8 mouse cellular contexts compared by ENCODE assay signal in genomic region chr11:99147920-99148289, GRCm38 (mm10). TPM values are rescaled to one million over a fixed set of nuclear protein-coding genes. Genes with fewer than 3 reads are reported as not detected.
A peak's percentile ranks its signal among the peaks of the same experiment; 100 is the strongest.
DNase-seq lines count a peak whose midpoint lies in the region; ATAC-seq lines count a peak whose summit lies in the region.

No protein-coding gene starts in this region.

- peak overlapping the region; percentile 27 for H3K9ac ChIP-seq in intestine, embryonic 14.5 days (ENCODE audit: low read length)

- peak; percentile 58 for ATAC-seq in intestine, embryonic 14.5 days (replicated peaks; ENCODE audit: low FRiP score, low TSS enrichment, low read depth)

- no peak overlapping the region for H3K4me3 ChIP-seq in intestine, embryonic 14.5 days (ENCODE audit: low read depth, low read length)

- peak overlapping the region; percentile 38 for H3K4me2 ChIP-seq in intestine, embryonic 14.5 days (ENCODE audit: low read length)

- peaks cover 48% of the 10 kb centered on the region for H3K4me1 ChIP-seq in intestine, embryonic 14.5 days (replicated peaks; ENCODE audit: control insufficient read depth, insufficient read depth, low read length)

- WGBS in intestine, embryonic 14.5 days: 26% methylated on average over 4 of the region's 4 CpGs

- DNase-seq in kidney, postnatal 10 days: peak; percentile 43
- no peak for DNase-seq in kidney, adult 11 months
- peak; percentile 73 for DNase-seq in embryo, embryonic 10.5 days (ENCODE audit: low spot score)
- DNase-seq in intestine, embryonic 14.5 days (ENCODE audit: low spot score): peak; percentile 65
- DNase-seq in retina, postnatal 1 day: peak; percentile 30
- DNase-seq in left cerebral cortex, adult 8-10 months (ENCODE audit: low spot score in 2 of 2): no peak
- no peak for DNase-seq in layer of hippocampus, postnatal 36 days
- DNase-seq in spleen, postnatal 4 days (ENCODE audit: low spot score in 2 of 2): no peak

- no peaks in the 10 kb centered on the region for H3K9me3 ChIP-seq in intestine, embryonic 14.5 days (ENCODE audit: control insufficient read depth, low read length)

- no peaks in the 10 kb centered on the region for H3K27me3 ChIP-seq in intestine, embryonic 14.5 days (replicated peaks; ENCODE audit: control insufficient read depth, insufficient read depth, low read length)

- peak overlapping the region; percentile 97 for H3K27ac ChIP-seq in intestine, embryonic 14.5 days (ENCODE audit: low read depth)

- H3K36me3 ChIP-seq in intestine, embryonic 14.5 days (ENCODE audit: control insufficient read depth, insufficient read depth, low read length): no peaks in the 10 kb centered on the region

RNA-seq across cellular contexts. Expression of gene Ccr7, which starts 7.0 kb away (rescaled TPM):
- polyA plus RNA-seq in intestine, embryonic 14.5 days (2014; fragmentation: Nextera tagmentation; extraction: Ambion mirVana): 0.35 and 0.61 TPM in 2 replicates
- under 1 TPM in 2 of 4 experiments, not detected in 2; 0.16 to 0.23 TPM for total RNA-seq in left cerebral cortex, adult 8-10 months (2022)
- not detected for total RNA-seq in layer of hippocampus, postnatal 36 days (2021)

RNA-seq across cellular contexts. Expression of gene Tns4, which starts 58.8 kb away (rescaled TPM):
- 0.70 and 0.84 TPM in 2 replicates for polyA plus RNA-seq in intestine, embryonic 14.5 days (2014; fragmentation: Nextera tagmentation; extraction: Ambion mirVana)
- under 1 TPM; 0.22 to 0.72 (median 0.44) TPM for total RNA-seq in left cerebral cortex, adult 8-10 months (2022)
- not detected for total RNA-seq in layer of hippocampus, postnatal 36 days (2021)

Comparison
In these comparisons a context has a peak if more than half of its experiments do, and no peak if none do; other contexts are left out.
1. DNase-seq: peak in kidney, postnatal 10 days (single experiment), embryo, embryonic 10.5 days (single experiment), intestine, embryonic 14.5 days (single experiment) and retina, postnatal 1 day (single experiment); none in kidney, adult 11 months (single experiment), left cerebral cortex, adult 8-10 months (0 of 2), layer of hippocampus, postnatal 36 days (0 of 2) and spleen, postnatal 4 days (0 of 2).